Mouse (Mus musculus) embryonic facial prominence, embryonic 15.5 days (tissue): Measurements from ENCODE around the gene Carnmt1. TPM values are rescaled to one million over a fixed set of nuclear protein-coding genes. Genes with fewer than 3 reads are reported as not detected.

Experiments
- ATAC-seq: fragments of 200-750 bp; cut with Nextera tagmentation; 2 replicates; pipeline ENCODE4 v1.8.0; 2017; ENCODE audit warnings: low read depth, moderate TSS enrichment; ENCODE audit not compliant: insufficient number of reproducible peaks, low FRiP score, low TSS enrichment
- H3K27ac ChIP-seq: fragments of 300-500 bp; sonication (generic); replicated peaks from 2 replicates; pipeline ENCODE4 v1.5.1; 2015; ENCODE audit warnings: mild to moderate bottlenecking, inconsistent platforms
- H3K27me3 ChIP-seq: fragments of 300-500 bp; sonication (generic); 2 replicates; pipeline ENCODE4 v1.6.1; 2015; ENCODE audit warnings: inconsistent platforms
- H3K36me3 ChIP-seq: fragments of 300-500 bp; sonication (generic); 2 replicates; pipeline ENCODE4 v1.6.1; 2015; ENCODE audit warnings: mild to moderate bottlenecking, inconsistent platforms
- H3K4me1 ChIP-seq: fragments of 300-500 bp; sonication (generic); 2 replicates; pipeline ENCODE4 v1.6.1; 2015; ENCODE audit warnings: inconsistent platforms
- H3K4me2 ChIP-seq: fragments of 300-500 bp; sonication (generic); replicated peaks from 2 replicates; pipeline ENCODE4 v1.6.1; 2015; ENCODE audit warnings: mild to moderate bottlenecking, inconsistent platforms
- H3K4me3 ChIP-seq: fragments of 300-500 bp; sonication (generic); replicated peaks from 2 replicates; pipeline ENCODE4 v1.5.1; 2015; ENCODE audit warnings: mild to moderate bottlenecking, inconsistent platforms
- H3K9ac ChIP-seq: fragments of 300-500 bp; sonication (generic); 2 replicates; pipeline ENCODE4 v1.6.1; 2015; ENCODE audit warnings: inconsistent platforms
- H3K9me3 ChIP-seq: fragments of 300-500 bp; sonication (generic); replicated peaks from 2 replicates; pipeline ENCODE4 v1.6.1; 2016; ENCODE audit warnings: inconsistent platforms
- WGBS: fragments of 180-500 bp; shearing (Covaris S2); methylation state at CpG from one replicate; pipeline ENCODE4 v1.1.7; 2015; 5-methylcytosine and 5-hydroxymethylcytosine counted together
- polyA plus RNA-seq: library from polyadenylated mRNA; unstranded; fragments of >200 nt; fragmentation: Nextera tagmentation; extraction: Ambion mirVana; gene quantifications from 2 replicates; pipeline ENCODE4 v1.2.1, GENCODE M21; 2015

Gene Carnmt1
- polyA plus RNA-seq, 1 experiment from 2014 or later = 36.5 TPM

GRCm38 (mm10) chr19:18673116-18673515, 2.6 kb downstream of the Carnmt1 start:
- Histone ChIP-seq H3K4me3 (peak overlapping the region; percentile 63; the same call in 1 of the 2 replicates), H3K9ac (no peak overlapping the region), H3K4me2 (peak overlapping the region; percentile 66; the same call in 1 of the 2 replicates), H3K27ac (no peak overlapping the region), H3K36me3 (no peaks in the 10 kb centered on the region), H3K27me3 (no peaks in the 10 kb centered on the region), H3K4me1 (peaks cover 29% of the 10 kb centered on the region), H3K9me3 (no peaks in the 10 kb centered on the region)
- no peak for ATAC-seq
- 22% methylated on average over 4 of the region's 4 CpGs for WGBS

- no peak for ATAC-seq
Measured at GRCm38 (mm10) chr19:18682142-18682541, 11.6 kb downstream of the Carnmt1 start.

GRCm38 (mm10) chr19:18687556-18687955, 17.0 kb downstream of the Carnmt1 start:
- peaks cover 8% of the 10 kb centered on the region; the same call in 1 of the 2 replicates for H3K36me3 ChIP-seq
- no peak overlapping the region for H3K4me2 ChIP-seq
- H3K4me3 ChIP-seq = no peak overlapping the region
- H3K9ac ChIP-seq = no peak overlapping the region
- ATAC-seq = no peak
- no peaks in the 10 kb centered on the region for H3K4me1 ChIP-seq
- no peaks in the 10 kb centered on the region for H3K9me3 ChIP-seq
- no peak overlapping the region for H3K27ac ChIP-seq
- no peaks in the 10 kb centered on the region for H3K27me3 ChIP-seq
- 75% methylated on average over 3 of the region's 3 CpGs for WGBS

More at GRCm38 (mm10) chr19:18682142-18682541, 11.6 kb downstream of the Carnmt1 start:
- H3K36me3 ChIP-seq = peaks cover 16% of the 10 kb centered on the region; the same call in 1 of the 2 replicates
- no peaks in the 10 kb centered on the region for H3K4me1 ChIP-seq
- WGBS = 82% methylated on average over 4 of the region's 4 CpGs
- no peak overlapping the region for H3K27ac ChIP-seq
- H3K4me2 ChIP-seq = no peak overlapping the region
- no peaks in the 10 kb centered on the region for H3K9me3 ChIP-seq
- no peak overlapping the region for H3K9ac ChIP-seq
- H3K27me3 ChIP-seq = no peaks in the 10 kb centered on the region
- H3K4me3 ChIP-seq = no peak overlapping the region

- Histone ChIP-seq H3K4me2 (no peak overlapping the region), H3K9ac (no peak overlapping the region), H3K9me3 (no peaks in the 10 kb centered on the region), H3K4me1 (no peaks in the 10 kb centered on the region), H3K27ac (no peak overlapping the region), H3K36me3 (peaks cover 20% of the 10 kb centered on the region; the same call in 1 of the 2 replicates), H3K27me3 (no peaks in the 10 kb centered on the region), H3K4me3 (no peak overlapping the region)
- 84% methylated on average over 3 of the region's 3 CpGs for WGBS
- ATAC-seq = no peak
Measured at GRCm38 (mm10) chr19:18692176-18692575, 21.6 kb downstream of the Carnmt1 start.

- Histone ChIP-seq H3K27me3 (no peaks in the 10 kb centered on the region), H3K4me3 (no peak overlapping the region), H3K36me3 (peaks cover 20% of the 10 kb centered on the region; the same call in 1 of the 2 replicates), H3K4me1 (no peaks in the 10 kb centered on the region), H3K4me2 (no peak overlapping the region), H3K27ac (no peak overlapping the region), H3K9me3 (no peaks in the 10 kb centered on the region), H3K9ac (no peak overlapping the region)
- WGBS = 90% methylated on average over 2 of the region's 2 CpGs
- no peak for ATAC-seq
Measured at GRCm38 (mm10) chr19:18692768-18693167, 22.2 kb downstream of the Carnmt1 start.

GRCm38 (mm10) chr19:18695116-18695515, 24.6 kb downstream of the Carnmt1 start:
- no peak for ATAC-seq
- Histone ChIP-seq H3K27ac (no peak overlapping the region), H3K36me3 (peaks cover 24% of the 10 kb centered on the region; the same call in 1 of the 2 replicates), H3K4me2 (no peak overlapping the region), H3K9me3 (no peaks in the 10 kb centered on the region), H3K27me3 (no peaks in the 10 kb centered on the region), H3K4me3 (no peak overlapping the region), H3K9ac (no peak overlapping the region), H3K4me1 (no peaks in the 10 kb centered on the region)
- WGBS = 96% methylated on average over 3 of the region's 3 CpGs

GRCm38 (mm10) chr19:18695552-18695951, 25.0 kb downstream of the Carnmt1 start:
- 80% methylated on average over 1 of the region's 1 CpGs for WGBS
- Histone ChIP-seq H3K4me2 (no peak overlapping the region), H3K4me1 (no peaks in the 10 kb centered on the region), H3K9ac (no peak overlapping the region), H3K27me3 (no peaks in the 10 kb centered on the region), H3K9me3 (no peaks in the 10 kb centered on the region), H3K4me3 (no peak overlapping the region), H3K36me3 (peaks cover 24% of the 10 kb centered on the region; the same call in 1 of the 2 replicates), H3K27ac (no peak overlapping the region)
- no peak for ATAC-seq

GRCm38 (mm10) chr19:18708101-18708500, 37.5 kb downstream of the Carnmt1 start:
- H3K9ac ChIP-seq = no peak overlapping the region
- no peaks in the 10 kb centered on the region for H3K36me3 ChIP-seq
- H3K9me3 ChIP-seq = no peaks in the 10 kb centered on the region
- H3K4me3 ChIP-seq = no peak overlapping the region
- ATAC-seq = no peak
- H3K27me3 ChIP-seq = no peaks in the 10 kb centered on the region
- H3K4me2 ChIP-seq = no peak overlapping the region
- no peak overlapping the region for H3K27ac ChIP-seq
- no peaks in the 10 kb centered on the region for H3K4me1 ChIP-seq

GRCm38 (mm10) chr19:18710903-18711302, 40.3 kb downstream of the Carnmt1 start:
- Histone ChIP-seq H3K9me3 (no peaks in the 10 kb centered on the region), H3K27ac (no peak overlapping the region), H3K4me2 (no peak overlapping the region), H3K36me3 (no peaks in the 10 kb centered on the region), H3K4me3 (no peak overlapping the region), H3K27me3 (no peaks in the 10 kb centered on the region), H3K4me1 (peaks cover 22% of the 10 kb centered on the region), H3K9ac (no peak overlapping the region)
- ATAC-seq = no peak
- 76% methylated on average over 6 of the region's 6 CpGs for WGBS

GRCm38 (mm10) chr19:18711589-18711988, 41.0 kb downstream of the Carnmt1 start:
- ATAC-seq = no peak
- peaks cover 25% of the 10 kb centered on the region for H3K4me1 ChIP-seq
- no peak overlapping the region for H3K27ac ChIP-seq
- no peaks in the 10 kb centered on the region for H3K36me3 ChIP-seq
- no peaks in the 10 kb centered on the region for H3K27me3 ChIP-seq
- no peak overlapping the region for H3K4me2 ChIP-seq
- H3K9ac ChIP-seq = no peak overlapping the region
- H3K9me3 ChIP-seq = no peaks in the 10 kb centered on the region
- H3K4me3 ChIP-seq = no peak overlapping the region
- 78% methylated on average over 9 of the region's 9 CpGs for WGBS

- Histone ChIP-seq H3K27ac (peak overlapping the region; percentile 98), H3K4me2 (peak overlapping the region; percentile 87), H3K36me3 (no peaks in the 10 kb centered on the region), H3K9ac (peak overlapping the region; percentile 81), H3K9me3 (no peaks in the 10 kb centered on the region), H3K4me3 (peak overlapping the region; percentile 87), H3K4me1 (peaks cover 25% of the 10 kb centered on the region), H3K27me3 (no peaks in the 10 kb centered on the region)
- ATAC-seq = no peak
- 55% methylated on average over 16 of the region's 16 CpGs for WGBS
Measured at GRCm38 (mm10) chr19:18712153-18712865, 41.7 kb downstream of the Carnmt1 start.

- no peaks in the 10 kb centered on the region for H3K36me3 ChIP-seq
- peaks cover 25% of the 10 kb centered on the region for H3K4me1 ChIP-seq
- H3K4me3 ChIP-seq = peak within 1 kb of the TSS; percentile 87
- H3K27me3 ChIP-seq = no peaks in the 10 kb centered on the region
- peak within 1 kb of the TSS; percentile 98 for H3K27ac ChIP-seq
- H3K9me3 ChIP-seq = no peaks in the 10 kb centered on the region
- WGBS = under 1% methylated on average over 49 of the region's 49 CpGs
- H3K9ac ChIP-seq = peak within 1 kb of the TSS; percentile 81
- H3K4me2 ChIP-seq = peak within 1 kb of the TSS; percentile 87
- ATAC-seq = peak; percentile 98
Measured at GRCm38 (mm10) chr19:18712866-18713300, 42.3 kb downstream of the Carnmt1 start, which contains the start of gene D030056L22Rik. Gene D030056L22Rik, plus strand, starts transcription at chr19:18713193.
